Mouse (Mus musculus): ENCODE data around the gene Pik3r2.

The Pik3r2 gene

GRCm38 (mm10) chr8:70801830-70802229, 25.3 kb upstream of the Pik3r2 start:
- DNase-seq (ENCODE audit: low read depth, low spot score), result no peak

GRCm38 (mm10) chr8:70801156-70801555, 24.6 kb upstream of the Pik3r2 start:
- DNase-seq (ENCODE audit: low read depth, low spot score), result no peak

- DNase-seq (ENCODE audit: low read depth, low spot score), result no peak
Observed at GRCm38 (mm10) chr8:70800648-70801047, 24.1 kb upstream of the Pik3r2 start.

GRCm38 (mm10) chr8:70798281-70798680, 21.8 kb upstream of the Pik3r2 start:
- no peak for DNase-seq (ENCODE audit: low read depth, low spot score)

GRCm38 (mm10) chr8:70797081-70798070, 20.9 kb upstream of the Pik3r2 start:
- DNase-seq (ENCODE audit: low read depth, low spot score), result peak; percentile 84

GRCm38 (mm10) chr8:70796403-70797080, 20.0 kb upstream of the Pik3r2 start:
- no peak for DNase-seq (ENCODE audit: low read depth, low spot score)

GRCm38 (mm10) chr8:70795370-70795769, 18.9 kb upstream of the Pik3r2 start:
- DNase-seq (ENCODE audit: low read depth, low spot score), result no peak

GRCm38 (mm10) chr8:70794215-70794614, 17.7 kb upstream of the Pik3r2 start:
- no peak for DNase-seq (ENCODE audit: low read depth, low spot score)

- no peak for DNase-seq (ENCODE audit: low read depth, low spot score)
Observed at GRCm38 (mm10) chr8:70792700-70793099, 16.2 kb upstream of the Pik3r2 start.

GRCm38 (mm10) chr8:70791975-70792691, 15.6 kb upstream of the Pik3r2 start:
- DNase-seq (ENCODE audit: low read depth, low spot score), result peak; percentile 94

GRCm38 (mm10) chr8:70791294-70791701, 14.8 kb upstream of the Pik3r2 start:
- DNase-seq (ENCODE audit: low read depth, low spot score), result no peak

- no peak for DNase-seq (ENCODE audit: low read depth, low spot score)
Observed at GRCm38 (mm10) chr8:70790846-70791245, 14.3 kb upstream of the Pik3r2 start.

- DNase-seq (ENCODE audit: low read depth, low spot score), result no peak
Observed at GRCm38 (mm10) chr8:70789046-70789445, 12.5 kb upstream of the Pik3r2 start.

- no peak for DNase-seq (ENCODE audit: low read depth, low spot score)
Observed at GRCm38 (mm10) chr8:70787941-70788667, 11.6 kb upstream of the Pik3r2 start.

- no peak for DNase-seq (ENCODE audit: low read depth, low spot score)
Observed at GRCm38 (mm10) chr8:70787051-70787445, 10.5 kb upstream of the Pik3r2 start.

GRCm38 (mm10) chr8:70786291-70787050, 10.0 kb upstream of the Pik3r2 start:
- no peak for DNase-seq (ENCODE audit: low read depth, low spot score)

- DNase-seq (ENCODE audit: low read depth, low spot score), result no peak
Observed at GRCm38 (mm10) chr8:70780093-70780492, 3.6 kb upstream of the Pik3r2 start.

GRCm38 (mm10) chr8:70775851-70776495, 540 bp downstream of the Pik3r2 start:
- no peak for DNase-seq (ENCODE audit: low read depth, low spot score)

GRCm38 (mm10) chr8:70775227-70775626, 1.3 kb downstream of the Pik3r2 start:
- DNase-seq (ENCODE audit: low read depth, low spot score), result no peak

- DNase-seq (ENCODE audit: low read depth, low spot score), result no peak
Observed at GRCm38 (mm10) chr8:70774740-70775139, 1.8 kb downstream of the Pik3r2 start.

Measured in embryo, embryonic 11.5 days (tissue).